Mouse (Mus musculus): ENCODE results near the gene Phactr2.

DNA sequence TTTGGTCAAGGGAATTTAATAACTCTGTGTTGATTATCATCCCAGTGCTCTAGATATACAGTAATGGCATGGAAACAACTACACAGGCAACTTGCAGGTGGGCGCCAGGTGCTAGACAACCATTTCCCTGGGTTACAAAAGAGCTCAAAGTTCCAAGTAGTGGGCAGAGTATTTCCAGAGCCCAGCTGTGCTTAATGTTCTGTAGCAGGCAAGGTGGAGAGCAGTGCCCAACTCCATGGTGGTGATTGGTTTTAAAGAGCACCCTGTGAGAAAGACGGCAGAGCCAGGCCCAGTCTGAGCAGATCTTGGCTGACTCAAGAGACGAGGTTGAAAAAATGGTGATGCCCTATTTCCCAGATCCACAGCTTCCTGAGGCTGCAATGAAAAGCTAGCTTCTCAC is 78.5 kb downstream of the Phactr2 start:
- no peak for TF ChIP-seq ZNF384 (IDR thresholded peaks at IDR 0.05; ENCODE audit: low read depth, low read length)
- no peak for TF ChIP-seq GATA1 (IDR thresholded peaks at IDR 0.05; ENCODE audit: low read depth, low read length)
- TF ChIP-seq NELFE (IDR thresholded peaks at IDR 0.05; ENCODE audit: low read depth, low read length), result no peak
- TF ChIP-seq EP300 (IDR thresholded peaks at IDR 0.05; ENCODE audit: low read depth in 1 of 2, low read length in 2 of 2), result no peak
- no peak for TF ChIP-seq MYB (IDR thresholded peaks at IDR 0.05; ENCODE audit: low read depth, low read length)
- TF ChIP-seq GABPA (IDR thresholded peaks at IDR 0.05; ENCODE audit: low read depth, low read length), result no peak
- TF ChIP-seq CTCF (IDR thresholded peaks at IDR 0.05 in 2 of 3, conservative IDR thresholded peaks at IDR 0.05 in 1 of 3; ENCODE audit: control insufficient read depth in 1 of 3, insufficient read depth in 1 of 3, low read depth in 2 of 3, low read length in 3 of 3, poor library complexity in 1 of 3, severe bottlenecking in 1 of 3), result no peak
- no peak for TF ChIP-seq MEF2A (IDR thresholded peaks at IDR 0.05; ENCODE audit: extremely low read depth, insufficient replicate concordance, low read depth, low read length, poor library complexity, severe bottlenecking)
- no peak for TF ChIP-seq RCOR1 (IDR thresholded peaks at IDR 0.05; ENCODE audit: low read depth, low read length)
- no peak for TF ChIP-seq MAX (IDR thresholded peaks at IDR 0.05; ENCODE audit: low read length)
- no peak for TF ChIP-seq KAT2A (conservative IDR thresholded peaks at IDR 0.05; ENCODE audit: low read depth, low read length)
- no peak for TF ChIP-seq POLR2AphosphoS2 (IDR thresholded peaks at IDR 0.05; ENCODE audit: low read length)
